Mouse (Mus musculus) stomach, embryonic 14.5 days (tissue): ENCODE data around the gene Glrp1. TPM values are rescaled to one million over a fixed set of nuclear protein-coding genes. Genes with fewer than 3 reads are reported as not detected.
A peak's percentile ranks its signal among the peaks of the same experiment; 100 is the strongest.

Experiments
- ATAC-seq: fragments of 200-750 bp; cut with Nextera tagmentation; 2 replicates; pipeline ENCODE4 v1.8.0; 2017; ENCODE audit warnings: low read depth, moderate TSS enrichment; ENCODE audit not compliant: insufficient number of reproducible peaks, insufficient read depth, low FRiP score
- H3K27ac ChIP-seq: fragments of 300-500 bp; sonication (generic); 2 replicates; pipeline ENCODE4 v1.5.1; 2014; ENCODE audit warnings: mild to moderate bottlenecking, low read length, moderate library complexity, mixed read lengths
- H3K27me3 ChIP-seq: fragments of 300-500 bp; sonication (generic); 2 replicates; pipeline ENCODE4 v1.6.1; 2014; ENCODE audit warnings: low read length, control low read depth, mixed read lengths; ENCODE audit not compliant: control insufficient read depth, insufficient read depth
- H3K36me3 ChIP-seq: fragments of 300-500 bp; sonication (generic); 2 replicates; pipeline ENCODE4 v1.6.1; 2014; ENCODE audit warnings: mild to moderate bottlenecking, control low read depth, low read length, moderate library complexity, mixed read lengths; ENCODE audit not compliant: control insufficient read depth, insufficient read depth
- H3K4me1 ChIP-seq: fragments of 300-500 bp; sonication (generic); 2 replicates; pipeline ENCODE4 v1.6.1; 2014; ENCODE audit warnings: low read length, control low read depth, mixed read lengths; ENCODE audit not compliant: control insufficient read depth, insufficient read depth
- H3K4me2 ChIP-seq: fragments of 300-500 bp; sonication (generic); replicated peaks from 2 replicates; pipeline ENCODE4 v1.6.1; 2014; ENCODE audit warnings: low read depth, low read length, control low read depth
- H3K4me3 ChIP-seq: fragments of 300-500 bp; sonication (generic); 2 replicates; pipeline ENCODE4 v1.5.1; 2014; ENCODE audit warnings: low read depth, low read length, control low read depth
- H3K9ac ChIP-seq: fragments of 300-500 bp; sonication (generic); replicated peaks from 2 replicates; pipeline ENCODE4 v1.6.1; 2014; ENCODE audit warnings: low read depth, mild to moderate bottlenecking, control low read depth, low read length, moderate library complexity, mixed read lengths
- H3K9me3 ChIP-seq: fragments of 300-500 bp; sonication (generic); 2 replicates; pipeline ENCODE4 v1.6.1; 2016; ENCODE audit warnings: low read depth, low read length, control low read depth; ENCODE audit not compliant: control insufficient read depth
- whole genome bisulfite sequencing: fragments of 180-500 bp; shearing (Covaris S2); extraction: QIAGEN DNeasy Blood & Tissue Kit; methylation state at CpG from one replicate; pipeline ENCODE4 v1.1.7; 2014; 5-methylcytosine and 5-hydroxymethylcytosine counted together
- polyA plus RNA-seq: library from polyadenylated mRNA; unstranded; fragments of >200 nt; fragmentation: Nextera tagmentation; extraction: Ambion mirVana; gene quantifications from 2 replicates; pipeline ENCODE4 v1.2.1, GENCODE M21; 2014

Gene Glrp1
- polyA plus RNA-seq, 1 experiment from 2014 or later, result not detected

DNA sequence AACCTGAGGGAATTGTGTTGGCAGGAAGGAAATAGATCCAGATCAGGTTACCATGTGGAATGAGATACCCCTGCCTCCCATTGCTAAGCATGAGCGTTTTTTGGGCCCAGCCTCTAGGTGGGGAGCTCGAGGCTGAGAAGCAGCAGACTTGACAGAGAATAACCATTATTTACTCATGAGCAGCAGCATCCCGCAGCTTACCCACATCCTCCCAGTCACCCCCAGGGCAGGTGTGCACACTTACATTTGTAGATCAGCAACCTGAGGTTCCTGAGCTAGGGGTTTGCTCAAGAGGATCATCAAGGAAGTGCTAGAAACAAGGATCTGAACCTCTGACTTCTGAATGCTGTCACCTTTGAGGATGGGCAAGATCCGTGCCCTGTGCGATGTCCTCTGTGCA lies 3.5 kb downstream of the Glrp1 start:
- 76% methylated on average over 5 of the region's 5 CpGs for WGBS
- H3K9me3 ChIP-seq, result no peaks in the 10 kb centered on the region
- H3K4me2 ChIP-seq, result no peak overlapping the region
- H3K36me3 ChIP-seq, result no peaks in the 10 kb centered on the region
- no peak overlapping the region for H3K9ac ChIP-seq
- no peak overlapping the region for H3K27ac ChIP-seq
- no peak overlapping the region for H3K4me3 ChIP-seq
- no peak for ATAC-seq
- H3K4me1 ChIP-seq, result 0 out of 2 replicates have a peak, but pooled peaks cover 4% of the 10 kb centered on the region
- H3K27me3 ChIP-seq, result no peaks in the 10 kb centered on the region

GRCm38 (mm10) chr1:88505697-88506096 lies 4.2 kb downstream of the Glrp1 start:
- 86% methylated on average over 6 of the region's 6 CpGs for WGBS
- Histone ChIP-seq H3K36me3 (no peaks in the 10 kb centered on the region), H3K9me3 (no peaks in the 10 kb centered on the region), H3K4me3 (no peak overlapping the region), H3K27ac (no peak overlapping the region), H3K9ac (no peak overlapping the region), H3K4me2 (no peak overlapping the region), H3K27me3 (no peaks in the 10 kb centered on the region), H3K4me1 (0 out of 2 replicates have a peak, but pooled peaks cover 4% of the 10 kb centered on the region)
- ATAC-seq, result no peak

DNA sequence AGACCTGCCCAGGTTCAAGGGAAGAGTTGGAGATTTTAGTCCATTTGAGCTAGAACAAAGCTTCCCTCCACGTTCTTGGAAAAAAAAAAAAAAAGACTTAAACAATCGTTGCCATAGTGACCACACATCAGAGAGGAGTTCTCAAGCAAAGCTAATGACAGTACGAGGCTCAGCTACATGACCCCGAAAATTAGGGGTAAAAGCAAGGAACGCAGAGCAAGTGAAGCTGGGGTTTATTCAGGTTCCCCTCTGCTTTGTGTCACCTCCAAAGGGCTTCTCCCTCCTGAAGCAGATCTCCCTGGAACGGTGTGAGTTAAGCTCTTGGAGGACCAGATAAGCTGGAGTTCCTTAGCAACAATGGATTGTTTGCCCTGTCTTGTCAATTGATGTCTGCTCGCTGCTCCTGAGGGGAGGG lies 5.3 kb downstream of the Glrp1 start:
- Histone ChIP-seq H3K27me3 (no peaks in the 10 kb centered on the region), H3K9ac (no peak overlapping the region), H3K4me3 (no peak overlapping the region), H3K4me1 (0 out of 2 replicates have a peak, but pooled peaks cover 4% of the 10 kb centered on the region), H3K27ac (no peak overlapping the region), H3K9me3 (no peaks in the 10 kb centered on the region), H3K36me3 (no peaks in the 10 kb centered on the region), H3K4me2 (no peak overlapping the region)
- 11% methylated on average over 7 of the region's 7 CpGs for WGBS
- no peak for ATAC-seq

- no peak for ATAC-seq
- Histone ChIP-seq H3K9me3 (no peaks in the 10 kb centered on the region), H3K27ac (no peak overlapping the region), H3K27me3 (no peaks in the 10 kb centered on the region), H3K4me2 (no peak overlapping the region), H3K9ac (no peak overlapping the region), H3K4me1 (0 out of 2 replicates have a peak, but pooled peaks cover 4% of the 10 kb centered on the region), H3K36me3 (no peaks in the 10 kb centered on the region), H3K4me3 (no peak overlapping the region)
- WGBS, result 96% methylated on average over 1 of the region's 1 CpGs
These were observed 7.0 kb downstream of the Glrp1 start for GRCm38 (mm10) chr1:88502822-88503221.

GRCm38 (mm10) chr1:88499230-88499737 lies 10.6 kb downstream of the Glrp1 start:
- no peaks in the 10 kb centered on the region for H3K9me3 ChIP-seq
- 61% methylated on average over 11 of the region's 11 CpGs for WGBS
- no peak overlapping the region for H3K4me3 ChIP-seq

GRCm38 (mm10) chr1:88497407-88497806 lies 12.5 kb downstream of the Glrp1 start:
- Histone ChIP-seq H3K27me3 (no peaks in the 10 kb centered on the region), H3K9me3 (no peaks in the 10 kb centered on the region), H3K4me1 (no peaks in the 10 kb centered on the region), H3K27ac (no peak overlapping the region), H3K9ac (no peak overlapping the region), H3K4me2 (no peak overlapping the region), H3K4me3 (no peak overlapping the region), H3K36me3 (no peaks in the 10 kb centered on the region)
- 65% methylated on average over 3 of the region's 3 CpGs for WGBS
- ATAC-seq, result no peak

More at GRCm38 (mm10) chr1:88499230-88499737, 10.6 kb downstream of the Glrp1 start:
- Histone ChIP-seq H3K27me3 (no peaks in the 10 kb centered on the region), H3K4me2 (no peak overlapping the region), H3K27ac (no peak overlapping the region), H3K4me1 (no peaks in the 10 kb centered on the region), H3K36me3 (no peaks in the 10 kb centered on the region), H3K9ac (no peak overlapping the region)
- no peak for ATAC-seq

GRCm38 (mm10) chr1:88492415-88492814 lies 17.5 kb downstream of the Glrp1 start:
- Histone ChIP-seq H3K4me2 (no peak overlapping the region), H3K27me3 (no peaks in the 10 kb centered on the region), H3K4me3 (no peak overlapping the region), H3K4me1 (no peaks in the 10 kb centered on the region), H3K9ac (no peak overlapping the region), H3K36me3 (no peaks in the 10 kb centered on the region), H3K9me3 (no peaks in the 10 kb centered on the region), H3K27ac (no peak overlapping the region)
- no peak for ATAC-seq
- 73% methylated on average over 3 of the region's 3 CpGs for WGBS

GRCm38 (mm10) chr1:88491617-88492378 lies 18.1 kb downstream of the Glrp1 start:
- no peak overlapping the region for H3K4me2 ChIP-seq
- 57% methylated on average over 17 of the region's 17 CpGs for WGBS
- H3K27me3 ChIP-seq, result no peaks in the 10 kb centered on the region
- no peak overlapping the region for H3K9ac ChIP-seq
- no peaks in the 10 kb centered on the region for H3K9me3 ChIP-seq
- no peak overlapping the region for H3K4me3 ChIP-seq
- H3K36me3 ChIP-seq, result no peaks in the 10 kb centered on the region
- no peaks in the 10 kb centered on the region for H3K4me1 ChIP-seq
- no peak overlapping the region for H3K27ac ChIP-seq
- ATAC-seq, result peak; percentile 49; the same call in 1 of the 2 replicates
